Mouse (Mus musculus): ENCODE data around the gene Tmem106b. TPM values are rescaled to one million over a fixed set of nuclear protein-coding genes. Genes with fewer than 3 reads are reported as not detected.

Tmem106b gene
- total RNA-seq, 1 experiment from 2014 or later: 25.3 TPM

Other genes starting within 250 kb of the Tmem106b start
- not detected in 2 replicates for gene Vwde, start 155.2 kb downstream of the Tmem106b start, total RNA-seq (2017)

All from common myeloid progenitor, adult 5-6 weeks (primary cell).